12 mouse cellular contexts compared by ENCODE assay signal in genomic region chr2:137757231-137758212, GRCm38 (mm10).
A peak's percentile ranks its signal among the peaks of the same experiment; 100 is the strongest.
DNase-seq lines count a peak whose midpoint lies in the region; ATAC-seq and TF ChIP-seq lines count a peak whose summit lies in the region.
"Had no signal": no experiment of that assay in that cellular context is flagged by ENCODE, and none has a peak within 500 bp of the region (broad histone marks: within the 10 kb centered on the region; RNA-seq: fewer than 3 reads in every experiment).

No protein-coding gene starts in this region.

- no peaks in the 10 kb centered on the region for H3K9me3 ChIP-seq in intestine, embryonic 15.5 days
- no peaks in the 10 kb centered on the region for H3K9me3 ChIP-seq in intestine, postnatal 0 days (ENCODE audit: control insufficient read depth)
- no peaks in the 10 kb centered on the region for H3K9me3 ChIP-seq in forebrain, embryonic 12.5 days
- no peaks in the 10 kb centered on the region for H3K9me3 ChIP-seq in lung, embryonic 14.5 days (ENCODE audit: low read depth, low read length)
- H3K9me3 ChIP-seq in limb, embryonic 10.5 days (replicated peaks), result no peaks in the 10 kb centered on the region

- TF ChIP-seq POLR2A in myocyte (IDR thresholded peaks at IDR 0.05; ENCODE audit: insufficient read length, low read depth), result no peak

- H3K4me1 ChIP-seq in intestine, embryonic 15.5 days (replicated peaks), result peaks cover 3% of the 10 kb centered on the region; the same call in 1 of the 2 replicates
- H3K4me1 ChIP-seq in intestine, postnatal 0 days (replicated peaks; ENCODE audit: control insufficient read depth, insufficient read depth, low read length), result no peaks in the 10 kb centered on the region
- peaks cover 16% of the 10 kb centered on the region for H3K4me1 ChIP-seq in forebrain, embryonic 12.5 days
- 0 out of 2 replicates have a peak, but pooled peaks cover 5% of the 10 kb centered on the region for H3K4me1 ChIP-seq in lung, embryonic 14.5 days (ENCODE audit: insufficient read depth)
- H3K4me1 ChIP-seq in limb, embryonic 10.5 days, result 0 out of 2 replicates have a peak, but pooled peaks cover 6% of the 10 kb centered on the region
- H3K4me1 ChIP-seq: megakaryocyte, embryonic 14.5 days had no signal

- H3K27me3 ChIP-seq in intestine, embryonic 15.5 days (replicated peaks), result no peaks in the 10 kb centered on the region
- no peaks in the 10 kb centered on the region for H3K27me3 ChIP-seq in intestine, postnatal 0 days (replicated peaks; ENCODE audit: control insufficient read depth, insufficient read depth, low read length)
- H3K27me3 ChIP-seq in forebrain, embryonic 12.5 days, result peaks cover 3% of the 10 kb centered on the region; the same call in 1 of the 2 replicates
- no peaks in the 10 kb centered on the region for H3K27me3 ChIP-seq in lung, embryonic 14.5 days (ENCODE audit: insufficient read depth, low read length)
- H3K27me3 ChIP-seq in myocyte (ENCODE audit: control insufficient read depth, insufficient read depth, insufficient read length), result no peaks in the 10 kb centered on the region
- H3K27me3 ChIP-seq in limb, embryonic 10.5 days (ENCODE audit: low read depth, poor library complexity, severe bottlenecking), result 0 out of 2 replicates have a peak, but pooled peaks cover 4% of the 10 kb centered on the region
- H3K27me3 ChIP-seq: megakaryocyte, embryonic 14.5 days had no signal

- 42% methylated on average over 13 of the region's 13 CpGs for WGBS in intestine, embryonic 15.5 days
- 43% methylated on average over 13 of the region's 13 CpGs for WGBS in intestine, postnatal 0 days
- WGBS in forebrain, embryonic 12.5 days, result 38% methylated on average over 13 of the region's 13 CpGs
- WGBS in lung, embryonic 14.5 days, result 23% methylated on average over 13 of the region's 13 CpGs
- 63% methylated on average over 13 of the region's 13 CpGs for WGBS in limb, embryonic 10.5 days

- no peaks in the 10 kb centered on the region for H3K79me2 ChIP-seq in myocyte (ENCODE audit: control insufficient read depth, insufficient read depth)

- H3K27ac ChIP-seq in intestine, embryonic 15.5 days, result no peak overlapping the region
- H3K27ac ChIP-seq in intestine, postnatal 0 days (ENCODE audit: low read depth, low read length), result no peak overlapping the region
- H3K27ac ChIP-seq in forebrain, embryonic 12.5 days, result peak overlapping the region; percentile 25; the same call in 1 of the 2 replicates
- peak overlapping the region; percentile 50; the same call in 1 of the 2 replicates for H3K27ac ChIP-seq in lung, embryonic 14.5 days (ENCODE audit: low read depth)
- H3K27ac ChIP-seq in limb, embryonic 10.5 days, result no peak overlapping the region

- H3K36me3 ChIP-seq in intestine, embryonic 15.5 days, result no peaks in the 10 kb centered on the region
- H3K36me3 ChIP-seq in intestine, postnatal 0 days (ENCODE audit: control insufficient read depth, insufficient read depth), result no peaks in the 10 kb centered on the region
- no peaks in the 10 kb centered on the region for H3K36me3 ChIP-seq in forebrain, embryonic 12.5 days (replicated peaks)
- no peaks in the 10 kb centered on the region for H3K36me3 ChIP-seq in lung, embryonic 14.5 days (ENCODE audit: insufficient read depth)
- H3K36me3 ChIP-seq in myocyte (ENCODE audit: control insufficient read depth, insufficient read depth), result no peaks in the 10 kb centered on the region
- H3K36me3 ChIP-seq in limb, embryonic 10.5 days, result no peaks in the 10 kb centered on the region

- DNase-seq in lung, embryonic 14.5 days, result peak; percentile 76
- no peak for DNase-seq in adrenal gland, adult (ENCODE audit: inconsistent age in 2 of 2, low spot score in 1 of 2)
- no peak for DNase-seq in limb, embryonic 10.5 days (ENCODE audit: low spot score)
- DNase-seq in adrenal gland, postnatal 36 days, result no peak
- DNase-seq: adrenal gland, postnatal 10 days; cerebellum, postnatal 25 days; thymus, postnatal 4 days had no signal

- no peak overlapping the region for H3K9ac ChIP-seq in intestine, embryonic 15.5 days
- no peak overlapping the region for H3K9ac ChIP-seq in intestine, postnatal 0 days (ENCODE audit: low read depth, low read length)
- H3K9ac ChIP-seq in forebrain, embryonic 12.5 days, result no peak overlapping the region
- no peak overlapping the region for H3K9ac ChIP-seq in lung, embryonic 14.5 days

- H3K4me3 ChIP-seq in intestine, embryonic 15.5 days (replicated peaks), result no peak overlapping the region
- H3K4me3 ChIP-seq in intestine, postnatal 0 days (ENCODE audit: low read depth, low read length), result no peak overlapping the region
- H3K4me3 ChIP-seq in forebrain, embryonic 12.5 days (replicated peaks), result no peak overlapping the region
- H3K4me3 ChIP-seq in lung, embryonic 14.5 days (ENCODE audit: low read depth, low read length), result no peak overlapping the region
- H3K4me3 ChIP-seq in myocyte, result no peak overlapping the region
- H3K4me3 ChIP-seq in limb, embryonic 10.5 days, result no peak overlapping the region
- H3K4me3 ChIP-seq: megakaryocyte, embryonic 14.5 days had no signal

- no peak for TF ChIP-seq CTCF in intestine, postnatal 0 days (IDR thresholded peaks at IDR 0.05; ENCODE audit: low read depth)
- no peak; the same call in 1 of the 2 replicates for TF ChIP-seq CTCF in lung, embryonic 14.5 days (IDR thresholded peaks at IDR 0.05; ENCODE audit: low read depth)

- H3ac ChIP-seq in myocyte (ENCODE audit: control insufficient read depth, insufficient read length), result no peak overlapping the region

- peak; percentile 61 for ATAC-seq in intestine, embryonic 15.5 days
- no peak for ATAC-seq in intestine, postnatal 0 days
- ATAC-seq in forebrain, embryonic 12.5 days (ENCODE audit: low FRiP score), result peak; percentile 44; the same call in 1 of the 2 replicates
- ATAC-seq in lung, embryonic 14.5 days (ENCODE audit: insufficient read depth), result peak; percentile 96

- no peak overlapping the region for H3K4me2 ChIP-seq in intestine, embryonic 15.5 days (replicated peaks)
- H3K4me2 ChIP-seq in intestine, postnatal 0 days (replicated peaks; ENCODE audit: low read depth), result no peak overlapping the region
- no peak overlapping the region for H3K4me2 ChIP-seq in forebrain, embryonic 12.5 days
- H3K4me2 ChIP-seq in lung, embryonic 14.5 days, result peak overlapping the region; percentile 25
- peak overlapping the region; percentile 76 for H3K4me2 ChIP-seq in myocyte (ENCODE audit: low read depth)

TF ChIP-seq in myocyte, 11 proteins besides CTCF, POLR2A, EP300 and RAD21:
- no peak for TF ChIP-seq TCF3 (IDR thresholded peaks at IDR 0.05; ENCODE audit: insufficient read length, low read depth)
- no peak for TF ChIP-seq REST (IDR thresholded peaks at IDR 0.05; ENCODE audit: insufficient read depth, insufficient read length)
- TF ChIP-seq SRF (IDR thresholded peaks at IDR 0.05; ENCODE audit: control insufficient read depth, insufficient read length, low read depth), result no peak
- no peak for TF ChIP-seq MAX (IDR thresholded peaks at IDR 0.05; ENCODE audit: low read depth)
- no peak for TF ChIP-seq TCF12 (IDR thresholded peaks at IDR 0.05; ENCODE audit: insufficient read depth, poor library complexity, severe bottlenecking)
- no peak for TF ChIP-seq POLR2AphosphoS2 (IDR thresholded peaks at IDR 0.05; ENCODE audit: insufficient read length, low read depth)
- TF ChIP-seq E2F4 (IDR thresholded peaks at IDR 0.05; ENCODE audit: insufficient read depth), result no peak
- TF ChIP-seq USF1 (IDR thresholded peaks at IDR 0.05; ENCODE audit: low read depth), result no peak
- no peak for TF ChIP-seq MYOG (IDR thresholded peaks at IDR 0.05; ENCODE audit: control insufficient read depth in 1 of 3, insufficient read depth in 1 of 3, insufficient read length in 2 of 3, low read depth in 2 of 3)
- no peak for TF ChIP-seq CEBPB (IDR thresholded peaks at IDR 0.05; ENCODE audit: insufficient read depth, poor library complexity, severe bottlenecking)

Comparison
In these comparisons a context has a peak if more than half of its experiments do, and no peak if none do; other contexts are left out.
1. H3K27ac ChIP-seq: peak in forebrain, embryonic 12.5 days (single experiment) and lung, embryonic 14.5 days (single experiment); none in intestine, embryonic 15.5 days (single experiment), intestine, postnatal 0 days (single experiment) and limb, embryonic 10.5 days (single experiment).
2. H3K4me2 ChIP-seq: peak in lung, embryonic 14.5 days (single experiment) and myocyte (single experiment); none in intestine, embryonic 15.5 days (single experiment), intestine, postnatal 0 days (single experiment) and forebrain, embryonic 12.5 days (single experiment).